Mouse (Mus musculus) natural killer cell, adult 2 months (primary cell): ENCODE data around the gene Pgf.
A peak's percentile ranks its signal among the peaks of the same experiment; 100 is the strongest.
"Not testable (repeated sequence)": the region's sequence is repeated elsewhere in the genome, so short reads cannot be mapped to it uniquely, and the experiment has no call there.

Experiments
- DNase-seq, 2 experiments: peaks; one replicate each; pipeline ENCODE4 v3.0.0; 2022; ENCODE audit warnings: low spot score in 2 of 2

The Pgf gene

GRCm38 (mm10) chr12:85158801-85159200, 18.8 kb downstream of the Pgf start:
- DNase-seq: no peak

GRCm38 (mm10) chr12:85157797-85158460, 19.7 kb downstream of the Pgf start:
- DNase-seq: no peak

GRCm38 (mm10) chr12:85156324-85156723, 21.3 kb downstream of the Pgf start:
- no peak for DNase-seq

DNA sequence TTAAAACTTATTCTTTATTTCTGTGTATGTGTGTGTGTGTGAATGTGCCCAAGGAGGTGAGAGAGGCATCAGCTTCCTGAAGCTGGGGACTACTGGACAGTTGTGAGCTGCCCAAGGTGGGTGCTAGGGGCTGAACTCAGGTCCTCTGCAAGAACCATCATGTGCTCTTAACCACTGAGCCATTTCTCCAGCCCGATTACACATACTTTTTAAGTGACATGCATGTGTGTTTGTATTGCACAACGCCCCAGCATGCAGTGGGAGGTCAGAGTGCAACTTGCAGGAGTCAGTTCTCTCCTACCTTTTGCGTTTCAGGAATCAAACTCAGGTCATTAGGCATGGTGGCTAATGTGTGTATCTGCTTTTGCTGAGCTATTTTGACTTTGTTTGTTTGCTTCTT, 24.6 kb downstream of the Pgf start:
- no peak for DNase-seq

DNA sequence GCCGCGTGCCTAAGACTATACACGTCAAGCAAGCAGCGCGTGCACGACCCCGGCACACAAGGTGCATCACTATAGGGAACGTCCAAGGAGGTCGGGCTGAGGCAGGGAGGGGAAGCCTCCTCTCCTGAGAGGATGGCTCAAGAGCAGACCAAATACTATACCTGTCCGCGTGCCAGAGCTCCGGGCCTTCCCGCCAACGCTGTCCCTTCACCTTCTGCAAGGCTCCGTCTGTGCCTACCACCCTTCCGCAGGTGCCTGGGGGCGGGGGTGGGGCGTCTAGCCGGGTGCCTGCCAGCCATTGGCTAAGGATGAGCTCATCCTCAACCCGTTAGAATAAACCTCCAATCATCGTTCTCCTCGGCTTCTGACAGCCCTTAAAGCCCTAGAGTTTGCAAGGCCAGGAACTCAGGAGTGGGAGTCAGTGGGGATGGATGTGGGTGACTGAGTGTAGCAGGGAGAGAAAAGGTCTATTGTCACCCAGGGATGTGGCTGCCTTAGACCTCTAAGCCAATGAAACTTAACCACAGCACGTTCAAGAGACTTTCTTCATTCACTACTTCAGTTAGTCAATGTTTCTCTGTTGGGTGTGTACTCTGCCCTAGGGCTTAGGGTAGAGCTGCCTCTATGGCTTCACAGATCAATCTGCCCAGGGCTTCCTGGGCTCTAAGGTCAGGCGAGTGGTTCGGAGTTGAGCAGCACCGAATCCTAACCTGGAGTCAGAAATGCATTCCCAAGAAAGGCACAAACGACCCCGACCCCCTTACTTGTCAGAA, 26.4 kb downstream of the Pgf start, which contains the start of gene Rps6kl1:
Rps6kl1 (minus strand) TSS at position 263 of the 773 bp plus-strand sequence.
- DNase-seq: peak; percentile 18 to 41

GRCm38 (mm10) chr12:85150321-85151001, 27.1 kb downstream of the Pgf start:
- DNase-seq: no peak

- DNase-seq: no peak
Measured at GRCm38 (mm10) chr12:85146881-85147280, 30.7 kb downstream of the Pgf start.

DNA sequence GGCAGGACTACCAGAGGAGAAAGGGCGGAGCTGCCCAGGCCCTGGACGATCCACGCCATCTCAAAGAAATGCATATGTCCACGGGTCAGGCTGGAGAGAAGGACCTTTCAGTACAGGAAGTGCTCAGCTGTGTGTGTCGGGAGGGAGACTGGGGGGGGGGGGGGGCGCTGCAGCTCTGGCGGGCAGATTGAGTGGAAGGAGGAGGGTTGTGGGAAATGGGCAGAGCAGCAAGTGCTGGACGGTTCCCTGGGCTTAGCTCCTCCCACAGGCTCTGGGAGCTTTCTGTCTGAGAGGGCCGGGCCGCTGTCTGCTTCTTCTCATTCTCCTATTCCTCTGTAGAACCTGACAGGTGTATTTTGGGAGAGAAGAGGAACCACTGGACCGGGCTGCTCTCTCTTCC, 31.2 kb downstream of the Pgf start:
- no peak for DNase-seq

DNA sequence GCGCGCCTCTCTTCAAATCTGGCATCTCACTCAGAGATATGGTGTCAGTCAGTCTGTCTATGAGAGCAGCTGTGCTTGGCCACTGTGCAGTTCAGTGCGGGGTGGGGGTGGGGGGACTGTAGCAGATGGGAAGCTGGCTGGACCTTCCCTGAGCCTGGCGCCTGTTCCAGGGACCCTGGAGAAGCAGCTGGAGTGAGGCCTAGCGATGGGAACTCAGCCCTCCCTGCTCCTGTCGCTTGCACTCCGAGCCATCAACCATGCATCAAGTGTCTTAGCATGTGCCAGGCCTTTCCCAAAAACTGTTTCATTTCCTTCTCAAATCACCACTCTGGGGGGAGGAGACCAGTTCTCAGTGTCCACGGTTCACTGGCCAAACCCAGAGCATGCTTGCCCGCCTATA, 32.0 kb downstream of the Pgf start:
- DNase-seq: no peak

GRCm38 (mm10) chr12:85144821-85145220, 32.8 kb downstream of the Pgf start:
- DNase-seq: no peak

DNA sequence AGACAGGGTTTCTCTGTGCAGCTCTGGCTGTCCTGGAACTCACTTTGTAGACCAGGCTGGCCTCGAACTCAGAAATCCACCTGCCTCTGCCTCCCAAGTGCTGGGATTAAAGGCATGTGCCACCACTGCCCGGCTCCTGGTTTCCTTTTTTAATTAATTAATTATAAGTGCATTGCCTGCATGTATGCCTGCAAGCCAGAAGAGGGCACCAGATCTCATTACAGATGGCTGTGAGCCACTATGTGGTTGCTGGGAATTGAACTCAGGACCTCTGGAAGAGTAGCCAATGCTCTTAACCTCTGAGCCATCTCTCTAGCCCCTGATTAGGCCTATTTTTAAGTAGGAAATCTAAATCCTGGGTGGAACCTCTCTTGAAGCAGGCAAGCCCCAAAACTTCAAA, 33.3 kb downstream of the Pgf start:
- DNase-seq: not testable (repeated sequence)

DNA sequence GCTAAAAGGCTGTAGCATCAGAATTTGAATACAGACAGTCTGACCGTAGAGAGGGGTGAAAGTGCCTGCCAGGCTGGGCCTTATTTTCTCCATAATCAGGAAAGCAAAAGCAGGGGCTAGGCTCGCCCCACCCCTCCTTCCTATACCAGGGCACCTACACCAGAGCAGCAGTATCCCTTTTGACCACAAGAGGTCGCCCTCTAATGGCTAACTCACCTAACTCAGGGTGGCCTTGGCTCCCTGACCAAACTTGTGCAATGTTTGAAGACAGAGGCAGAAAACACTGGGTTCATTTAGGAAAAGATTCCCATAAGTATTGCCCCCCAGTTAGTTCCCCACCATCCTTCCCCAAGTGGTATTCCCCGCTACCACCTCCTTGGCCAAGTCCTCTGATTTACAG, 34.8 kb downstream of the Pgf start:
- DNase-seq: peak; percentile 67 to 79

DNA sequence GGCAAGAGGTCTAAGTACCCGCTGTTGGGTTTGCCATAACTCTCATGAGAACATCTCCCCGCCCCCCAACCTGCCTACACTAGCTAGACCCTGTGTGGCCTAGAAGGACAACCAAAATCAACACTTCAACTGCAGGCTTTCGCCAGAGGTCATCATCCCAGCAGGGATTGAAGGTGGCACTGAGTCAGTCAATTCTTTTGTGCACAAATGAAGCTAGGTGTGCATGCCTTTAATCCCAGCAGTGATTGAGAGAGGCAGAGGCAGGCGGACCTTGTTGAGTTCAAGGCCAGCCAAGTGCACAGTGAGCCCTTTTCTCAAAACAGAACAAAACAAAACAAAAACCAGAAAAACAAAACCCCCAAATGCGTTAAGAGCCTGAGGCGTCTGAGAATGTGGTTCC, 36.5 kb downstream of the Pgf start:
- no peak for DNase-seq

DNA sequence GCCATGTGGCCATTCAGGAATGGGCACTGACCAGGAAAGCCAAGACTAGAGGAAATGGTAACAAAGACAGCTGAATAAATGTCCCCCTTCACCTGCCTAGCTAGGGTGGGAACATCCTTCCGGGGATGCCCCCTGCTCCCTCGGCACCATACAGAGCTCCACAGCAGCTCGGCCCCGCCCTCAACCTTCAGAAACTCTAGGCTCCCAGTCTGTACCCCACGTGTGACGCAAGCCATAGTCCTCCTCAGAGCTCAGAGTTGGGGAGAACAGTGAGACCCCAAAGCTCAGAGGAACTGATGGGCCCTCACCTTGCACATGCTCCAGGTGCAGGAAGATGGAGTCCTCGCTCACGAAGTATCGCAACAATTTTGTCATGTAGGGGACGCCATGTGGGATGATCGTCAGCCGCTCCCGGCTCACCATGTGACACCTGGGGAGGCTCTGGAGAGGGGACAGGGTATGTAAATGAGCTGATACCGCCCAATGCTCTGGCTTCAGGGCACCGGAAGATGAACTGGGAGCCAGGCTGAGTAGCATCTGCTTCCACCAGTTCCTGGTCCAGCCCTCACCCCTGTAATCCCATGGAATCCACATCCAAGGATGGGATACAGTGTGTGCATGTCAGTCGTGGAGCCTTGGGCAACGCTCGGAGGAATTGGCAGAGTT, 37.4 kb downstream of the Pgf start:
- peak in 1 of 2 experiments; percentile 16 for DNase-seq

- DNase-seq: no peak
Measured at GRCm38 (mm10) chr12:85136627-85137026, 41.0 kb downstream of the Pgf start.

- no peak for DNase-seq
Measured at GRCm38 (mm10) chr12:85135513-85136470, 41.8 kb downstream of the Pgf start.

GRCm38 (mm10) chr12:85134043-85134794, 43.4 kb downstream of the Pgf start:
- no peak for DNase-seq

DNA sequence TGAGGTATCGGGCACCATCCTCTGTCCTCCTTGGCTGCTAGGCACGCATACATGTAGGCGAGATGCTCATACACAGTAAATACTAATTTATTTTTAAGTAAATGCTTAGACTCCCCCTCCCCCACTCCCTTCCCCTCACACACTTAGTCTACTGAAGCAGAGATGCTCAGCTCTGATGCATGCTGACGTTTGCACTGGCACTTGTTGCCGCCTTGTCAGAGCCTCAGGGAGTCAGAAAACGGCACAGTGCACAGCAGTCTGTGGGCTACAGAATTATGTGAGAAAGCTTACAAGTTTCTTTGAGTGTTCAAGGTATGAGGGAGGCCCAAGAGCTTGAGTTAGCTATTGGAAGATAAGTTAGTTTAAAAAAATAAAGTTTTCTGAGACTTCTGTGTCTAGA, 46.2 kb downstream of the Pgf start:
- DNase-seq: no peak

- no peak for DNase-seq
Measured at GRCm38 (mm10) chr12:85129426-85129978, 48.1 kb downstream of the Pgf start.
